Mouse (Mus musculus) layer of hippocampus, postnatal 14 days (tissue): ENCODE data around the gene Frmd5. TPM values are rescaled to one million over a fixed set of nuclear protein-coding genes. Genes with fewer than 3 reads are reported as not detected.

Experiments used
- DNase-seq, 2 experiments: peaks; one replicate each; pipeline ENCODE4 v3.0.0; 2021 to 2022; ENCODE audit warnings: low spot score in 2 of 2, mixed read lengths in 1 of 2
- total RNA-seq, 2 experiments: library from RNA; stranded (reverse); gene quantifications; 2 replicates each; pipeline ENCODE4 v1.2.3; 2021

The Frmd5 gene
- total RNA-seq, 2 experiments from 2014 or later = 32.8 to 33.8 TPM

GRCm38 (mm10) chr2:121688107-121688506 lies 118.8 kb downstream of the Frmd5 start:
- no peak for DNase-seq

GRCm38 (mm10) chr2:121683606-121684005 lies 123.3 kb downstream of the Frmd5 start:
- no peak for DNase-seq

GRCm38 (mm10) chr2:121682361-121682760 lies 124.5 kb downstream of the Frmd5 start:
- no peak for DNase-seq

GRCm38 (mm10) chr2:121679711-121680110 lies 127.2 kb downstream of the Frmd5 start:
- DNase-seq = no peak

GRCm38 (mm10) chr2:121677649-121677986 lies 129.3 kb downstream of the Frmd5 start:
- DNase-seq = no peak

- DNase-seq = no peak
Observed at GRCm38 (mm10) chr2:121676951-121677648, 129.8 kb downstream of the Frmd5 start.

GRCm38 (mm10) chr2:121675895-121676294 lies 131.0 kb downstream of the Frmd5 start:
- DNase-seq = no peak

GRCm38 (mm10) chr2:121675136-121675535 lies 131.8 kb downstream of the Frmd5 start:
- no peak for DNase-seq

- DNase-seq = no peak
Observed at GRCm38 (mm10) chr2:121674211-121674610, 132.7 kb downstream of the Frmd5 start.

GRCm38 (mm10) chr2:121669846-121670245 lies 137.0 kb downstream of the Frmd5 start:
- no peak for DNase-seq

GRCm38 (mm10) chr2:121668256-121668655 lies 138.6 kb downstream of the Frmd5 start:
- DNase-seq = no peak

GRCm38 (mm10) chr2:121661160-121661502 lies 145.8 kb downstream of the Frmd5 start:
- DNase-seq = peak in 1 of 2 experiments; percentile 44

GRCm38 (mm10) chr2:121660461-121661159 lies 146.3 kb downstream of the Frmd5 start:
- peak in 1 of 2 experiments; percentile 71 for DNase-seq

- DNase-seq = no peak
Observed at GRCm38 (mm10) chr2:121659350-121659749, 147.5 kb downstream of the Frmd5 start.

- no peak for DNase-seq
Observed at GRCm38 (mm10) chr2:121658123-121658767, 148.6 kb downstream of the Frmd5 start.

GRCm38 (mm10) chr2:121655966-121656365 lies 150.9 kb downstream of the Frmd5 start:
- DNase-seq = no peak

- DNase-seq = peak in 1 of 2 experiments; percentile 37
Observed at GRCm38 (mm10) chr2:121655106-121655505, 151.8 kb downstream of the Frmd5 start.

- DNase-seq = no peak
Observed at GRCm38 (mm10) chr2:121646528-121646927, 160.4 kb downstream of the Frmd5 start.

- DNase-seq = no peak
Observed at GRCm38 (mm10) chr2:121642934-121643333, 164.0 kb downstream of the Frmd5 start.

- DNase-seq = no peak
Observed at GRCm38 (mm10) chr2:121632091-121632490, 174.8 kb downstream of the Frmd5 start.

GRCm38 (mm10) chr2:121630286-121630685 lies 176.6 kb downstream of the Frmd5 start:
- no peak for DNase-seq

- no peak for DNase-seq
Observed at GRCm38 (mm10) chr2:121628290-121628689, 178.6 kb downstream of the Frmd5 start.
